Mouse (Mus musculus) MEL (cell line): ENCODE measurements around the gene Nckipsd. TPM values are rescaled to one million over a fixed set of nuclear protein-coding genes. Genes with fewer than 3 reads are reported as not detected.

Experiments
- DNase-seq: peaks from one replicate; pipeline ENCODE4 v3.0.0; 2011; ENCODE audit warnings: low read depth, low spot score
- H3K27ac ChIP-seq: 2 replicates; pipeline ENCODE4 v1.5.1; 2012; ENCODE audit warnings: low read depth, mild to moderate bottlenecking, control low read depth, low read length, moderate library complexity; ENCODE audit not compliant: control insufficient read depth
- H3K27me3 ChIP-seq, 2 experiments: fragments of 150-350 bp in 1 of 2; sonication (generic) in 1 of 2; 2 replicates each; pipeline ENCODE4 v1.6.1; 2012; ENCODE audit warnings: low read length in 2 of 2, mild to moderate bottlenecking in 2 of 2, improper control_type of control experiment in 1 of 2, moderate library complexity in 1 of 2; ENCODE audit not compliant: insufficient read depth in 2 of 2, control insufficient read depth in 1 of 2
- H3K36me3 ChIP-seq, 2 experiments: 2 replicates each; pipeline ENCODE4 v1.6.1; 2012 to 2014; ENCODE audit warnings: low read length in 2 of 2, improper control_type of control experiment in 1 of 2, inconsistent platforms in 1 of 2, mild to moderate bottlenecking in 1 of 2; ENCODE audit not compliant: insufficient read depth in 2 of 2, control insufficient read depth in 1 of 2
- H3K4me1 ChIP-seq, 2 experiments: fragments of 150-350 bp in 1 of 2; sonication (generic) in 1 of 2; 2 replicates each; pipeline ENCODE4 v1.6.1; 2012; ENCODE audit warnings: low read length in 2 of 2, improper control_type of control experiment in 1 of 2, mild to moderate bottlenecking in 1 of 2; ENCODE audit not compliant: insufficient read depth in 2 of 2, control insufficient read depth in 1 of 2
- H3K4me3 ChIP-seq, 2 experiments: fragments of 150-350 bp in 1 of 2; sonication (generic) in 1 of 2; 2 replicates each; pipeline ENCODE4 v1.5.1; 2012; ENCODE audit warnings: low read depth in 2 of 2, low read length in 2 of 2, mild to moderate bottlenecking in 2 of 2, moderate library complexity in 2 of 2, control low read depth in 1 of 2, improper control_type of control experiment in 1 of 2; ENCODE audit not compliant: control insufficient read depth in 1 of 2, insufficient read depth in 1 of 2
- H3K79me2 ChIP-seq: 2 replicates; pipeline ENCODE4 v1.6.1; 2012; ENCODE audit warnings: mild to moderate bottlenecking, low read length, moderate library complexity; ENCODE audit not compliant: control insufficient read depth, poor library complexity, insufficient read depth
- H3K9ac ChIP-seq: 2 replicates; pipeline ENCODE4 v1.6.1; 2012; ENCODE audit warnings: low read depth, mild to moderate bottlenecking, control low read depth, low read length, moderate library complexity; ENCODE audit not compliant: control insufficient read depth, poor library complexity, severe bottlenecking
- H3K9me3 ChIP-seq: fragments of 150-350 bp; sonication (generic); replicated peaks from 2 replicates; pipeline ENCODE4 v1.6.1; 2012; ENCODE audit warnings: mild to moderate bottlenecking, low read length, improper control_type of control experiment, moderate library complexity; ENCODE audit not compliant: insufficient read depth
- BHLHE40 ChIP-seq: IDR thresholded peaks from 2 replicates; pipeline ENCODE4 v1.6.1; 2012; ENCODE audit warnings: low read depth, mild to moderate bottlenecking, inconsistent platforms, low read length, improper control_type of control experiment, borderline replicate concordance
- CHD2 ChIP-seq: IDR thresholded peaks from 2 replicates; pipeline ENCODE4 v1.6.1; 2011; ENCODE audit warnings: low read length, improper control_type of control experiment
- CTCF ChIP-seq, 3 experiments: IDR thresholded peaks in 2 of 3; conservative IDR thresholded peaks in 1 of 3; 2 replicates each; pipeline ENCODE4 v1.5.1; 2011 to 2012; ENCODE audit warnings: low read length in 3 of 3, low read depth in 2 of 3, mild to moderate bottlenecking in 2 of 3, improper control_type of control experiment in 1 of 3, inconsistent platforms in 1 of 3, mixed read lengths in 1 of 3, moderate library complexity in 1 of 3; ENCODE audit not compliant: control insufficient read depth in 1 of 3, insufficient read depth in 1 of 3, poor library complexity in 1 of 3, severe bottlenecking in 1 of 3
- E2F4 ChIP-seq: IDR thresholded peaks from 2 replicates; pipeline ENCODE4 v1.6.1; 2011; ENCODE audit warnings: low read depth, low read length, improper control_type of control experiment, borderline replicate concordance
- ELF1 ChIP-seq: IDR thresholded peaks from 2 replicates; pipeline ENCODE4 v1.6.1; 2014; ENCODE audit warnings: low read depth, mild to moderate bottlenecking, inconsistent platforms, low read length, improper control_type of control experiment, moderate library complexity
- EP300 ChIP-seq, 2 experiments: IDR thresholded peaks; 2 replicates each; pipeline ENCODE4 v1.6.1; 2011; ENCODE audit warnings: improper control_type of control experiment in 2 of 2, low read length in 2 of 2, low read depth in 1 of 2, mild to moderate bottlenecking in 1 of 2
- ETS1 ChIP-seq: IDR thresholded peaks from 2 replicates; pipeline ENCODE4 v1.6.1; 2012; ENCODE audit warnings: low read depth, mild to moderate bottlenecking, inconsistent platforms, low read length, improper control_type of control experiment, moderate library complexity
- GATA1 ChIP-seq: IDR thresholded peaks from 2 replicates; pipeline ENCODE4 v1.6.1; 2011; ENCODE audit warnings: low read depth, low read length, improper control_type of control experiment
- HCFC1 ChIP-seq: IDR thresholded peaks from 2 replicates; pipeline ENCODE4 v1.6.1; 2012; ENCODE audit warnings: low read depth, mild to moderate bottlenecking, inconsistent platforms, low read length, improper control_type of control experiment, moderate library complexity
- JUND ChIP-seq: IDR thresholded peaks from 2 replicates; pipeline ENCODE4 v1.6.1; 2011; ENCODE audit warnings: low read depth, mild to moderate bottlenecking, improper control_type of control experiment, low read length
- KAT2A ChIP-seq: conservative IDR thresholded peaks from 2 replicates; pipeline ENCODE4 v1.6.1; 2012; ENCODE audit warnings: low read depth, low read length, improper control_type of control experiment, inconsistent platforms
- MAFK ChIP-seq: IDR thresholded peaks from 2 replicates; pipeline ENCODE4 v1.6.1; 2011; ENCODE audit warnings: low read depth, mild to moderate bottlenecking, low read length, improper control_type of control experiment, borderline replicate concordance
- MAZ ChIP-seq: IDR thresholded peaks from 2 replicates; pipeline ENCODE4 v1.6.1; 2012; ENCODE audit warnings: low read depth, mild to moderate bottlenecking, inconsistent platforms, low read length, improper control_type of control experiment
- MXI1 ChIP-seq: IDR thresholded peaks from 2 replicates; pipeline ENCODE4 v1.6.1; 2011; ENCODE audit warnings: mild to moderate bottlenecking, low read depth, low read length, improper control_type of control experiment
- POLR2AphosphoS2 ChIP-seq: IDR thresholded peaks from 2 replicates; pipeline ENCODE4 v1.6.1; 2011; ENCODE audit warnings: low read length, improper control_type of control experiment
- POLR2AphosphoS5 ChIP-seq: IDR thresholded peaks from 2 replicates; pipeline ENCODE4 v1.6.1; 2012; ENCODE audit warnings: low read depth, borderline replicate concordance, mild to moderate bottlenecking, inconsistent platforms, low read length, moderate library complexity, mixed read lengths
- RAD21 ChIP-seq: IDR thresholded peaks from 2 replicates; pipeline ENCODE4 v1.6.1; 2011; ENCODE audit warnings: mild to moderate bottlenecking, low read depth, low read length, improper control_type of control experiment
- RCOR1 ChIP-seq: IDR thresholded peaks from 2 replicates; pipeline ENCODE4 v1.6.1; 2012; ENCODE audit warnings: low read depth, mild to moderate bottlenecking, inconsistent platforms, low read length, improper control_type of control experiment
- SIN3A ChIP-seq: IDR thresholded peaks from 2 replicates; pipeline ENCODE4 v1.6.1; 2012; ENCODE audit warnings: low read length, improper control_type of control experiment, inconsistent platforms
- TBP ChIP-seq: IDR thresholded peaks from 2 replicates; pipeline ENCODE4 v1.8.0; 2011; ENCODE audit warnings: low read depth, low read length, improper control_type of control experiment
- UBTF ChIP-seq: IDR thresholded peaks from 2 replicates; pipeline ENCODE4 v1.6.1; 2012; ENCODE audit warnings: low read depth, mild to moderate bottlenecking, inconsistent platforms, low read length, improper control_type of control experiment, moderate library complexity, borderline replicate concordance; ENCODE audit not compliant: insufficient read depth
- USF2 ChIP-seq, 2 experiments: IDR thresholded peaks; 2 replicates each; pipeline ENCODE4 v1.6.1; 2011 to 2012; ENCODE audit warnings: improper control_type of control experiment in 2 of 2, low read length in 2 of 2, borderline replicate concordance in 1 of 2, inconsistent platforms in 1 of 2, low read depth in 1 of 2, mild to moderate bottlenecking in 1 of 2; ENCODE audit not compliant: insufficient read depth in 1 of 2
- ZKSCAN1 ChIP-seq: IDR thresholded peaks from 2 replicates; pipeline ENCODE4 v1.6.1; 2012; ENCODE audit warnings: low read depth, mild to moderate bottlenecking, inconsistent platforms, low read length, improper control_type of control experiment, moderate library complexity
- ZMIZ1 ChIP-seq: IDR thresholded peaks from 2 replicates; pipeline ENCODE4 v1.6.1; 2012; ENCODE audit warnings: low read depth, mild to moderate bottlenecking, inconsistent platforms, low read length, improper control_type of control experiment, moderate library complexity
- ZNF384 ChIP-seq: IDR thresholded peaks from 2 replicates; pipeline ENCODE4 v1.6.1; 2012; ENCODE audit warnings: low read depth, mild to moderate bottlenecking, inconsistent platforms, low read length, improper control_type of control experiment
- polyA plus RNA-seq, 2 experiments: library from polyadenylated mRNA; stranded (reverse) in 1 of 2; unstranded in 1 of 2; fragments of >175 nt in 1 of 2; fragments of >200 nt in 1 of 2; gene quantifications; 2 replicates each; pipeline versions ENCODE4 v1.2.1 to v1.2.4; 2012; ENCODE audit warnings: low replicate concordance in 2 of 2, low read depth in 1 of 2; ENCODE audit not compliant: insufficient read length in 2 of 2, insufficient read depth in 1 of 2, missing spikeins in 1 of 2
- total RNA-seq: library from RNA; depleted of rRNA; stranded (reverse); fragments of 300-350 nt; gene quantifications from 2 replicates; pipeline ENCODE4 v1.2.3, GENCODE M21; 2012

Gene Nckipsd
- total and polyA plus RNA-seq, 3 experiments, result 6.6 to 10.3 TPM; not detected in 1

- Histone ChIP-seq H3K27ac (no peak overlapping the region), H3K4me1 (peaks cover 0 to 8% of the 10 kb centered on the region in 2 experiments; a peak in 3 of 4 replicates), H3K36me3 (peaks cover 0 to 6% of the 10 kb centered on the region in 2 experiments; a peak in 2 of 4 replicates), H3K9ac (no peak overlapping the region), H3K4me3 (no peak overlapping the region), H3K79me2 (no peaks in the 10 kb centered on the region; the same call in 1 of the 2 replicates), H3K9me3 (no peaks in the 10 kb centered on the region), H3K27me3 (no peaks in the 10 kb centered on the region)
- TF ChIP-seq TBP (no peak), SIN3A (no peak), EP300 (IDR thresholded peaks at IDR 0.05; ENCODE audit: low read depth in 1 of 2, low read length in 2 of 2) (no peak), MXI1 (no peak), RAD21 (no peak), HCFC1 (no peak), ZKSCAN1 (no peak), MAFK (no peak), POLR2AphosphoS5 (no peak), POLR2AphosphoS2 (no peak), UBTF (no peak), JUND (no peak), CTCF (IDR thresholded peaks at IDR 0.05 in 2 of 3, conservative IDR thresholded peaks at IDR 0.05 in 1 of 3; ENCODE audit: control insufficient read depth in 1 of 3, insufficient read depth in 1 of 3, low read depth in 2 of 3, low read length in 3 of 3, poor library complexity in 1 of 3, severe bottlenecking in 1 of 3) (no peak), CHD2 (no peak), BHLHE40 (no peak), ELF1 (no peak)
- DNase-seq, result no peak
Observed at GRCm38 (mm10) chr9:108855335-108855734, 47.2 kb downstream of the Nckipsd start.

- no peaks in the 10 kb centered on the region for H3K27me3 ChIP-seq
- H3K9me3 ChIP-seq, result no peaks in the 10 kb centered on the region
- H3K4me3 ChIP-seq, result no peak overlapping the region
- DNase-seq, result no peak
- no peak overlapping the region for H3K27ac ChIP-seq
- no peak overlapping the region for H3K9ac ChIP-seq
- no peaks in the 10 kb centered on the region for H3K4me1 ChIP-seq
- TF ChIP-seq GATA1 (no peak), RCOR1 (no peak), ETS1 (no peak), POLR2AphosphoS5 (no peak), KAT2A (no peak), ZKSCAN1 (no peak), E2F4 (no peak), USF2 (IDR thresholded peaks at IDR 0.05; ENCODE audit: borderline replicate concordance in 1 of 2, insufficient read depth in 1 of 2, low read depth in 1 of 2, low read length in 2 of 2) (no peak), ZMIZ1 (no peak), CTCF (IDR thresholded peaks at IDR 0.05 in 2 of 3, conservative IDR thresholded peaks at IDR 0.05 in 1 of 3; ENCODE audit: control insufficient read depth in 1 of 3, insufficient read depth in 1 of 3, low read depth in 2 of 3, low read length in 3 of 3, poor library complexity in 1 of 3, severe bottlenecking in 1 of 3) (no peak), MAFK (no peak), ZNF384 (no peak), TBP (no peak), JUND (no peak), HCFC1 (no peak), MAZ (no peak)
- H3K36me3 ChIP-seq, result no peaks in the 10 kb centered on the region
- no peaks in the 10 kb centered on the region; the same call in 1 of the 2 replicates for H3K79me2 ChIP-seq
Observed at GRCm38 (mm10) chr9:108858792-108859527, 50.8 kb downstream of the Nckipsd start.
